Mouse (Mus musculus): Measurements from ENCODE around the gene Prkg1.

DNA sequence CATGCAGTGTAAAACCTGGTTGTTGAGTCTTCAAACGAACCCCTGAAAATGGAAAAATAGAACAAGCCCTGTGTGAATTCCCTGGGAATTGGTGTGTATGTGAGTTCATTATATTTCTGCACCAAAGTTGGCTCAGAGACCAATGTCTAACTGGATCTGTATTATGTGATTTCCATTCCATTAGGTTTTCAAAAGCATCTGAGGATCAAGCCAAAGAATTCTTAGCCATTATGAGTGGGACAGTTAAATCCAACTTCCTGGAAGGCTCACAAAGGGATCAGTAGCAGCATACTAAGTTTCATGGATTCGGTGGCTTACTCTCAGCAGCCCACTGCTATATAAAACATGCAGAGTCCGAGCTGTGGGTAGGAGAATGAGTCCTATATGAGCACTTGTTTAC lies 1178.5 kb downstream of the Prkg1 start:
- no peak for TF ChIP-seq GATA1 (IDR thresholded peaks at IDR 0.05; ENCODE audit: borderline replicate concordance, low read length)
- TF ChIP-seq FLI1 (IDR thresholded peaks at IDR 0.05; ENCODE audit: low read length), result no peak
